12 mouse cellular contexts compared by ENCODE assay signal in genomic region chr6:115559651-115560632, GRCm38 (mm10). TPM values are rescaled to one million over a fixed set of nuclear protein-coding genes. Genes with fewer than 3 reads are reported as not detected.
DNase-seq lines count a peak whose midpoint lies in the region; ATAC-seq and TF ChIP-seq lines count a peak whose summit lies in the region.
"Had no signal": no experiment of that assay in that cellular context is flagged by ENCODE, and none has a peak within 500 bp of the region (broad histone marks: within the 10 kb centered on the region; RNA-seq: fewer than 3 reads in every experiment).

No protein-coding gene starts in this region.

- no peak overlapping the region for H3K4me3 ChIP-seq in heart, postnatal 0 days (ENCODE audit: low read depth, low read length)
- no peak overlapping the region for H3K4me3 ChIP-seq in hindbrain, embryonic 12.5 days
- H3K4me3 ChIP-seq: embryonic facial prominence, embryonic 15.5 days; intestine, embryonic 15.5 days; midbrain, embryonic 10.5 days had no signal

- WGBS in heart, postnatal 0 days: 36% methylated on average over 21 of the region's 21 CpGs
- 82% methylated on average over 21 of the region's 21 CpGs for WGBS in hindbrain, embryonic 12.5 days

- H3K9ac ChIP-seq in heart, postnatal 0 days (replicated peaks; ENCODE audit: low read depth, low read length): no peak overlapping the region
- H3K9ac ChIP-seq in hindbrain, embryonic 12.5 days: no peak overlapping the region
- H3K9ac ChIP-seq: embryonic facial prominence, embryonic 15.5 days; intestine, embryonic 15.5 days had no signal

- peaks cover 14% of the 10 kb centered on the region for H3K36me3 ChIP-seq in heart, postnatal 0 days (replicated peaks; ENCODE audit: control insufficient read depth, insufficient read depth, low read length)
- H3K36me3 ChIP-seq in hindbrain, embryonic 12.5 days: peaks cover 74% of the 10 kb centered on the region

- H3K4me2 ChIP-seq in heart, postnatal 0 days (ENCODE audit: low read depth, low read length): peak overlapping the region; percentile 12; the same call in 1 of the 2 replicates
- no peak overlapping the region for H3K4me2 ChIP-seq in hindbrain, embryonic 12.5 days (replicated peaks)
- H3K4me2 ChIP-seq: embryonic facial prominence, embryonic 15.5 days; intestine, embryonic 15.5 days had no signal

- H3K27me3 ChIP-seq in heart, postnatal 0 days (ENCODE audit: control insufficient read depth, insufficient read depth, low read length): no peaks in the 10 kb centered on the region
- no peaks in the 10 kb centered on the region for H3K27me3 ChIP-seq in hindbrain, embryonic 12.5 days
- H3K27me3 ChIP-seq: embryonic facial prominence, embryonic 15.5 days; intestine, embryonic 15.5 days; Patski had no signal

- peak; percentile 78 for ATAC-seq in heart, postnatal 0 days (ENCODE audit: insufficient read depth, low read depth)
- no peak for ATAC-seq in hindbrain, embryonic 12.5 days (ENCODE audit: low FRiP score)
- ATAC-seq: intestine, embryonic 15.5 days; Patski had no signal

- peak; percentile 59 for DNase-seq in lung, postnatal 10 days
- no peak for DNase-seq in lung, postnatal 14 days
- peak; percentile 63 for DNase-seq in heart, postnatal 0 days (ENCODE audit: low spot score)
- peak; percentile 73 for DNase-seq in kidney, postnatal 10 days
- peak; percentile 60 to 75 for DNase-seq in thymus, postnatal 36 days
- no peak for DNase-seq in retina, postnatal 1 day

- no peak for TF ChIP-seq EP300 in heart, postnatal 0 days (IDR thresholded peaks at IDR 0.05; ENCODE audit: low read depth)

- no peak for TF ChIP-seq CTCF in heart, postnatal 0 days (IDR thresholded peaks at IDR 0.05; ENCODE audit: low read depth)

- peaks cover 12% of the 10 kb centered on the region; the same call in 1 of the 2 replicates for H3K4me1 ChIP-seq in heart, postnatal 0 days (ENCODE audit: control insufficient read depth, insufficient read depth)
- H3K4me1 ChIP-seq in hindbrain, embryonic 12.5 days: no peaks in the 10 kb centered on the region
- H3K4me1 ChIP-seq: embryonic facial prominence, embryonic 15.5 days; intestine, embryonic 15.5 days; midbrain, embryonic 10.5 days had no signal

- H3K9me3 ChIP-seq in heart, postnatal 0 days (replicated peaks; ENCODE audit: control insufficient read depth, low read length): no peaks in the 10 kb centered on the region
- H3K9me3 ChIP-seq in hindbrain, embryonic 12.5 days (replicated peaks): no peaks in the 10 kb centered on the region
- H3K9me3 ChIP-seq: embryonic facial prominence, embryonic 15.5 days; intestine, embryonic 15.5 days; midbrain, embryonic 10.5 days had no signal

- peak overlapping the region; percentile 53 for H3K27ac ChIP-seq in heart, postnatal 0 days (ENCODE audit: low read depth)
- no peak overlapping the region for H3K27ac ChIP-seq in hindbrain, embryonic 12.5 days
- H3K27ac ChIP-seq: embryonic facial prominence, embryonic 15.5 days; intestine, embryonic 15.5 days; midbrain, embryonic 10.5 days had no signal

RNA-seq across cellular contexts. Expression of gene Tsen2, which starts 15.5 kb away (rescaled TPM):
- 6.0 and 11.5 TPM in 2 replicates for total RNA-seq in heart, postnatal 0 days (2014; rRNA removed; ENCODE audit: low replicate concordance)
- 12.6 and 14.1 TPM in 2 replicates for polyA plus RNA-seq in heart, postnatal 0 days (2015; fragmentation: Nextera tagmentation; extraction: Ambion mirVana)
- 28.4 and 30.4 TPM in 2 replicates for polyA plus RNA-seq in hindbrain, embryonic 12.5 days (2016; fragmentation: Nextera tagmentation; extraction: Ambion mirVana)

RNA-seq across cellular contexts. Expression of gene Mkrn2os, which starts 32.4 kb away (rescaled TPM):
- total RNA-seq in heart, postnatal 0 days (2014; rRNA removed; ENCODE audit: low replicate concordance): not detected in 2 replicates
- polyA plus RNA-seq in heart, postnatal 0 days (2015; fragmentation: Nextera tagmentation; extraction: Ambion mirVana): 0.37 and 0.44 TPM in 2 replicates
- 0.12 and 0.17 TPM in 2 replicates for polyA plus RNA-seq in hindbrain, embryonic 12.5 days (2016; fragmentation: Nextera tagmentation; extraction: Ambion mirVana)
- total RNA-seq: left cerebral cortex, postnatal 10 days had no signal

RNA-seq across cellular contexts. Expression of gene Mkrn2, which starts 41.8 kb away (rescaled TPM):
- 17.9 and 71.3 TPM in 2 replicates for total RNA-seq in heart, postnatal 0 days (2014; rRNA removed; ENCODE audit: low replicate concordance)
- 29.6 and 31.3 TPM in 2 replicates for polyA plus RNA-seq in heart, postnatal 0 days (2015; fragmentation: Nextera tagmentation; extraction: Ambion mirVana)
- 27.4 and 28.9 TPM in 2 replicates for polyA plus RNA-seq in hindbrain, embryonic 12.5 days (2016; fragmentation: Nextera tagmentation; extraction: Ambion mirVana)

Comparison
In these comparisons a context has a peak if more than half of its experiments do, and no peak if none do; other contexts are left out.
1. DNase-seq: peak in lung, postnatal 10 days (single experiment), heart, postnatal 0 days (single experiment), kidney, postnatal 10 days (single experiment) and thymus, postnatal 36 days (2 of 2); none in lung, postnatal 14 days (single experiment) and retina, postnatal 1 day (single experiment).